13 mouse cellular contexts compared by ENCODE assay signal in genomic region chr16:41510915-41511552, GRCm38 (mm10).
DNase-seq lines count a peak whose midpoint lies in the region; ATAC-seq lines count a peak whose summit lies in the region.
"Had no signal": no experiment of that assay in that cellular context is flagged by ENCODE, and none has a peak within 500 bp of the region (broad histone marks: within the 10 kb centered on the region; RNA-seq: fewer than 3 reads in every experiment).

No protein-coding gene starts in this region.

- H3K36me3 ChIP-seq in forebrain, embryonic 15.5 days: no peaks in the 10 kb centered on the region
- H3K36me3 ChIP-seq: embryonic facial prominence, embryonic 12.5 days; liver, embryonic 13.5 days had no signal

- ATAC-seq in forebrain, embryonic 15.5 days (replicated peaks): peak; percentile 23; the same call in 1 of the 2 replicates

- no peak overlapping the region for H3K4me2 ChIP-seq in forebrain, embryonic 15.5 days (replicated peaks)
- H3K4me2 ChIP-seq: embryonic facial prominence, embryonic 12.5 days; liver, embryonic 13.5 days had no signal

- no peak overlapping the region for H3K4me3 ChIP-seq in forebrain, embryonic 15.5 days
- H3K4me3 ChIP-seq: embryonic facial prominence, embryonic 12.5 days; liver, embryonic 13.5 days; megakaryocyte, embryonic 14.5 days had no signal

- H3K9me3 ChIP-seq in forebrain, embryonic 15.5 days: no peaks in the 10 kb centered on the region
- H3K9me3 ChIP-seq: embryonic facial prominence, embryonic 12.5 days; liver, embryonic 13.5 days; megakaryocyte, embryonic 14.5 days had no signal

- H3K27me3 ChIP-seq in forebrain, embryonic 15.5 days: no peaks in the 10 kb centered on the region
- H3K27me3 ChIP-seq: embryonic facial prominence, embryonic 12.5 days; liver, embryonic 13.5 days; megakaryocyte, embryonic 14.5 days had no signal

- peaks cover 6% of the 10 kb centered on the region for H3K4me1 ChIP-seq in forebrain, embryonic 15.5 days
- H3K4me1 ChIP-seq: embryonic facial prominence, embryonic 12.5 days; liver, embryonic 13.5 days; megakaryocyte, embryonic 14.5 days had no signal

- 15% methylated on average over 6 of the region's 6 CpGs for WGBS in forebrain, embryonic 15.5 days

- H3K27ac ChIP-seq in forebrain, embryonic 15.5 days (replicated peaks): no peak overlapping the region
- H3K27ac ChIP-seq: embryonic facial prominence, embryonic 12.5 days; liver, embryonic 13.5 days had no signal

- H3K9ac ChIP-seq in forebrain, embryonic 15.5 days (replicated peaks): no peak overlapping the region
- H3K9ac ChIP-seq: embryonic facial prominence, embryonic 12.5 days; liver, embryonic 13.5 days had no signal

- peak; percentile 5 for DNase-seq in adrenal gland, postnatal 10 days
- DNase-seq in adrenal gland, adult 18-20 months (ENCODE audit: low spot score in 2 of 2): no peak
- peak; percentile 0 to 2 for DNase-seq in kidney, adult 8-10 months
- DNase-seq in kidney, postnatal 14 days: no peak
- DNase-seq in mesoderm, embryonic 11.5 days (ENCODE audit: low read depth, low spot score): peak; percentile 17
- DNase-seq in left cerebral cortex, adult 11 months (ENCODE audit: low spot score): no peak
- no peak for DNase-seq in spleen, postnatal 14 days (ENCODE audit: low spot score in 2 of 2)
- DNase-seq: gastrocnemius, postnatal 25 days; layer of hippocampus, adult 9-11 months; liver, embryonic 13.5 days had no signal

Comparison
In these comparisons a context has a peak if more than half of its experiments do, and no peak if none do; other contexts are left out.
1. DNase-seq: peak in adrenal gland, postnatal 10 days (single experiment), kidney, adult 8-10 months (2 of 2) and mesoderm, embryonic 11.5 days (single experiment); none in adrenal gland, adult 18-20 months (0 of 2), kidney, postnatal 14 days (single experiment), left cerebral cortex, adult 11 months (single experiment) and spleen, postnatal 14 days (0 of 2).